Mouse (Mus musculus): Measurements from ENCODE around the gene Bicra.

- TF ChIP-seq CTCF (IDR thresholded peaks at IDR 0.05), result no peak
- no peak for TF ChIP-seq POLR2A (IDR thresholded peaks at IDR 0.05; ENCODE audit: insufficient read depth, low read depth, low read length)
These were observed 1.8 kb upstream of the Bicra start for GRCm38 (mm10) chr7:16049576-16049915.
